Mouse (Mus musculus) kidney, embryonic 15.5 days (tissue): ENCODE measurements around the gene Plcd3. TPM values are rescaled to one million over a fixed set of nuclear protein-coding genes. Genes with fewer than 3 reads are reported as not detected.
A peak's percentile ranks its signal among the peaks of the same experiment; 100 is the strongest.

ENCODE experiments used
- ATAC-seq: fragments of 200-750 bp; cut with Nextera tagmentation; replicated peaks from 2 replicates; pipeline ENCODE4 v1.8.0; 2017; ENCODE audit warnings: moderate TSS enrichment; ENCODE audit not compliant: low FRiP score
- H3K27ac ChIP-seq: fragments of 300-500 bp; sonication (generic); 2 replicates; pipeline ENCODE4 v1.5.1; 2015; ENCODE audit warnings: mild to moderate bottlenecking, inconsistent platforms
- H3K27me3 ChIP-seq: fragments of 300-500 bp; sonication (generic); 2 replicates; pipeline ENCODE4 v1.6.1; 2015; ENCODE audit warnings: inconsistent platforms
- H3K36me3 ChIP-seq: fragments of 300-500 bp; sonication (generic); 2 replicates; pipeline ENCODE4 v1.6.1; 2015; ENCODE audit warnings: inconsistent platforms
- H3K4me1 ChIP-seq: fragments of 300-500 bp; sonication (generic); 2 replicates; pipeline ENCODE4 v1.6.1; 2015; ENCODE audit warnings: inconsistent platforms
- H3K4me2 ChIP-seq: fragments of 300-500 bp; sonication (generic); 2 replicates; pipeline ENCODE4 v1.6.1; 2015; ENCODE audit warnings: moderate library complexity, mild to moderate bottlenecking, inconsistent platforms
- H3K4me3 ChIP-seq: fragments of 300-500 bp; sonication (generic); replicated peaks from 2 replicates; pipeline ENCODE4 v1.5.1; 2015; ENCODE audit warnings: mild to moderate bottlenecking, inconsistent platforms
- H3K9ac ChIP-seq: fragments of 300-500 bp; sonication (generic); 2 replicates; pipeline ENCODE4 v1.6.1; 2015; ENCODE audit warnings: mild to moderate bottlenecking, inconsistent platforms
- H3K9me3 ChIP-seq: fragments of 300-500 bp; sonication (generic); replicated peaks from 2 replicates; pipeline ENCODE4 v1.6.1; 2016; ENCODE audit warnings: inconsistent platforms
- WGBS: fragments of 180-500 bp; shearing (Covaris S2); methylation state at CpG from one replicate; pipeline ENCODE4 v1.1.7; 2015; ENCODE audit warnings: mixed read lengths; 5-methylcytosine and 5-hydroxymethylcytosine counted together
- polyA plus RNA-seq: library from polyadenylated mRNA; unstranded; fragments of >200 nt; fragmentation: Nextera tagmentation; extraction: Ambion mirVana; gene quantifications from 2 replicates; pipeline ENCODE4 v1.2.1, GENCODE M21; 2015

Plcd3 gene
- polyA plus RNA-seq, 1 experiment from 2014 or later: 6.2 TPM

- peak overlapping the region; percentile 69; the same call in 1 of the 2 replicates for H3K9ac ChIP-seq
- WGBS: 85% methylated on average over 3 of the region's 3 CpGs
- no peaks in the 10 kb centered on the region for H3K27me3 ChIP-seq
- H3K9me3 ChIP-seq: no peaks in the 10 kb centered on the region
- H3K27ac ChIP-seq: peak overlapping the region; percentile 88; the same call in 1 of the 2 replicates
- no peak for ATAC-seq
- peaks cover 30% of the 10 kb centered on the region for H3K36me3 ChIP-seq
- peak overlapping the region; percentile 74 for H3K4me2 ChIP-seq
- peak overlapping the region; percentile 87 for H3K4me3 ChIP-seq
- H3K4me1 ChIP-seq: peaks cover 32% of the 10 kb centered on the region
These were observed 74.6 kb downstream of the Plcd3 start for GRCm38 (mm10) chr11:103026901-103027300.

- no peak for ATAC-seq
- Histone ChIP-seq H3K4me2 (no peak overlapping the region), H3K9ac (no peak overlapping the region), H3K27ac (no peak overlapping the region), H3K9me3 (no peaks in the 10 kb centered on the region), H3K27me3 (no peaks in the 10 kb centered on the region), H3K36me3 (peaks cover 26% of the 10 kb centered on the region), H3K4me3 (no peak overlapping the region), H3K4me1 (peaks cover 13% of the 10 kb centered on the region)
- 98% methylated on average over 3 of the region's 3 CpGs for WGBS
These were observed 77.5 kb downstream of the Plcd3 start for GRCm38 (mm10) chr11:103023974-103024373.

GRCm38 (mm10) chr11:103020713-103021335 is 80.6 kb downstream of the Plcd3 start:
- no peak overlapping the region for H3K9ac ChIP-seq
- H3K4me3 ChIP-seq: no peak overlapping the region
- peaks cover 15% of the 10 kb centered on the region for H3K36me3 ChIP-seq
- 73% methylated on average over 3 of the region's 3 CpGs for whole genome bisulfite sequencing
- no peak overlapping the region for H3K27ac ChIP-seq
- peaks cover 11% of the 10 kb centered on the region for H3K4me1 ChIP-seq
- H3K27me3 ChIP-seq: no peaks in the 10 kb centered on the region
- no peak overlapping the region for H3K4me2 ChIP-seq
- no peaks in the 10 kb centered on the region for H3K9me3 ChIP-seq
- no peak for ATAC-seq

Other genes with a start within 250 kb of the Plcd3 start
- gene Eftud2, start 220.7 kb downstream of the Plcd3 start, polyA plus RNA-seq: 210 and 240 TPM in 2 replicates
- 1.2 and 1.7 TPM in 2 replicates for gene Ccdc103, start 220.5 kb downstream of the Plcd3 start, polyA plus RNA-seq
- not detected in 2 replicates for gene Fam187a, start 216.5 kb downstream of the Plcd3 start, polyA plus RNA-seq
- 0.22 and 0.32 TPM in 2 replicates for gene Gfap, start 200.7 kb downstream of the Plcd3 start, polyA plus RNA-seq
- gene Kif18b, start 176.5 kb downstream of the Plcd3 start, polyA plus RNA-seq: 10.7 and 12.4 TPM in 2 replicates
- gene C1ql1, start 155.0 kb downstream of the Plcd3 start, polyA plus RNA-seq: 3.7 and 4.2 TPM in 2 replicates
- gene Nmt1, start 73.5 kb downstream of the Plcd3 start, polyA plus RNA-seq: 59.2 and 63.2 TPM in 2 replicates
- 165 and 187 TPM in 2 replicates for gene Dcakd, start 73.3 kb downstream of the Plcd3 start, polyA plus RNA-seq
- gene Acbd4, start within 50 bp of the Plcd3 start, polyA plus RNA-seq: 19.4 and 25.3 TPM in 2 replicates
- 5.0 and 5.5 TPM in 2 replicates for gene Hexim1, start 14.6 kb upstream of the Plcd3 start, polyA plus RNA-seq
- gene Hexim2, start 30.8 kb upstream of the Plcd3 start, polyA plus RNA-seq: 9.2 and 10.7 TPM in 2 replicates
- 2.2 and 3.8 TPM in 2 replicates for gene Fmnl1, start 69.4 kb upstream of the Plcd3 start, polyA plus RNA-seq
- 0.19 and 0.42 TPM in 2 replicates for gene 1700023F06Rik, start 106.9 kb upstream of the Plcd3 start, polyA plus RNA-seq
- not detected in 2 replicates for gene Spata32, start 116.8 kb upstream of the Plcd3 start, polyA plus RNA-seq
- gene Map3k14, start 165.8 kb upstream of the Plcd3 start, polyA plus RNA-seq: 4.3 and 4.9 TPM in 2 replicates